Mouse (Mus musculus) heart, embryonic 10.5 days (tissue): ENCODE data around the gene 4930442H23Rik. TPM values are rescaled to one million over a fixed set of nuclear protein-coding genes. Genes with fewer than 3 reads are reported as not detected.
A peak's percentile ranks its signal among the peaks of the same experiment; 100 is the strongest.

Experiments used
- DNase-seq: peaks from one replicate; pipeline ENCODE4 v3.0.0-alpha.2; 2017; ENCODE audit warnings: low spot score
- H3K27ac ChIP-seq: fragments of 300-500 bp; sonication (generic); 2 replicates; pipeline ENCODE4 v1.5.1; 2016; ENCODE audit warnings: mild to moderate bottlenecking
- H3K27me3 ChIP-seq: fragments of 300-500 bp; sonication (generic); 2 replicates; pipeline ENCODE4 v1.6.1; 2016; ENCODE audit warnings: mild to moderate bottlenecking; ENCODE audit not compliant: poor library complexity, insufficient read depth, severe bottlenecking
- H3K36me3 ChIP-seq: fragments of 300-500 bp; sonication (generic); 2 replicates; pipeline ENCODE4 v1.6.1; 2016; ENCODE audit warnings: mild to moderate bottlenecking, moderate library complexity
- H3K4me1 ChIP-seq: fragments of 300-500 bp; sonication (generic); 2 replicates; pipeline ENCODE4 v1.6.1; 2016; ENCODE audit warnings: mild to moderate bottlenecking
- H3K4me3 ChIP-seq: fragments of 300-500 bp; sonication (generic); 2 replicates; pipeline ENCODE4 v1.5.1; 2016; ENCODE audit warnings: mild to moderate bottlenecking, moderate library complexity
- H3K9me3 ChIP-seq: fragments of 300-500 bp; sonication (generic); 2 replicates; pipeline ENCODE4 v1.6.1; 2016; ENCODE audit warnings: mild to moderate bottlenecking, moderate library complexity
- WGBS: fragments of 180-500 bp; shearing (Covaris S2); methylation state at CpG from one replicate; pipeline ENCODE4 v1.1.7; 2016; 5-methylcytosine and 5-hydroxymethylcytosine counted together
- polyA plus RNA-seq: library from polyadenylated mRNA; unstranded; fragments of >200 nt; fragmentation: Nextera tagmentation; extraction: Ambion mirVana; gene quantifications from 2 replicates; pipeline ENCODE4 v1.2.1, GENCODE M21; 2016

4930442H23Rik gene
- polyA plus RNA-seq, 1 experiment from 2014 or later, result not detected

- Histone ChIP-seq H3K27ac (no peak overlapping the region), H3K27me3 (no peaks in the 10 kb centered on the region), H3K4me3 (no peak overlapping the region), H3K9me3 (no peaks in the 10 kb centered on the region), H3K4me1 (peaks cover 61% of the 10 kb centered on the region), H3K36me3 (peaks cover 81% of the 10 kb centered on the region)
- WGBS, result 91% methylated on average over 6 of the region's 6 CpGs
- DNase-seq, result no peak
Measured at GRCm38 (mm10) chr10:81145307-81145706, 38.3 kb downstream of the 4930442H23Rik start.

DNA sequence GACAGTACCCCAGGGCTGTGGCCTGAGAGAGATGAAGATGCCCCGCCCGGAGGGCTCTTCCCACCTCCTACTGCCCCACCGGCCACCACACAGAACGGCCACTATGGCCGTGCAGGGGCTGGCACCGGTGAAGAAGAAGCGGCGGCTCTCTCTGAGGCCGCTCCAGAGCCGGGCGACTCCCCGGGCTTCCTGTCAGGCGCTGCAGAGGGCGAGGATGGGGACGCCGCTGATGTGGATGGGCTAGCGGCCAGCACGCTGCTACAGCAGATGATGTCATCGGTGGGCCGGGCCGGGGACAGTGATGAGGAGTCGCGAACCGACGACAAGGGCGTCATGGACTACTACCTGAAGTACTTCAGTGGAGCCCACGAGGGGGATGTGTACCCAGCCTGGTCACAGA, 39.0 kb downstream of the 4930442H23Rik start:
- WGBS, result 90% methylated on average over 27 of the region's 27 CpGs
- H3K4me1 ChIP-seq, result peaks cover 67% of the 10 kb centered on the region
- peaks cover 75% of the 10 kb centered on the region for H3K36me3 ChIP-seq
- H3K9me3 ChIP-seq, result no peaks in the 10 kb centered on the region
- H3K27me3 ChIP-seq, result no peaks in the 10 kb centered on the region
- no peak for DNase-seq
- no peak overlapping the region for H3K4me3 ChIP-seq
- H3K27ac ChIP-seq, result no peak overlapping the region

DNA sequence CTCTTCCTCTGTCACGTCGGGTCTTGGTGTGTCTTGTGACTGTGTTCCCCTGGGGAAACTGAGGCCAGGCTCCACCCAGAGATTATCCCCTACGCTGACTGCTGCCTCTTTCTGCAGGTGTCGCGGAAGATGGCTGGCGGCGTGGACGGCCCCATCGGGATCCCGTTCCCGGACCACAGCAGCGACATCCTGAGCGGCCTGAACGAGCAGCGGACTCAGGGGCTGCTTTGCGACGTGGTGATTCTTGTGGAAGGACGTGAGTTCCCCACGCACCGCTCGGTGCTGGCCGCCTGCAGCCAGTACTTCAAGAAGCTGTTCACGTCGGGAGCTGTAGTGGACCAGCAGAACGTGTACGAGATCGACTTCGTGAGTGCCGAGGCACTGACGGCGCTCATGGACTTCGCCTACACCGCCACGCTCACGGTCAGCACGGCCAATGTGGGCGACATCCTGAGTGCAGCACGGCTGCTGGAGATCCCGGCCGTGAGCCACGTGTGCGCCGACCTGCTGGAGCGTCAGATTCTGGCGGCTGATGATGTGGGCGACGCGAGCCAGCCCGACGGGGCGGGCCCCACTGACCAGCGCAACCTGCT, 39.7 kb downstream of the 4930442H23Rik start:
- no peak overlapping the region for H3K27ac ChIP-seq
- no peak overlapping the region for H3K4me3 ChIP-seq
- 95% methylated on average over 52 of the region's 52 CpGs for WGBS
- no peaks in the 10 kb centered on the region for H3K27me3 ChIP-seq
- no peaks in the 10 kb centered on the region for H3K9me3 ChIP-seq
- H3K36me3 ChIP-seq, result peaks cover 67% of the 10 kb centered on the region
- DNase-seq, result no peak
- H3K4me1 ChIP-seq, result peaks cover 74% of the 10 kb centered on the region

GRCm38 (mm10) chr10:81143157-81143633, 40.5 kb downstream of the 4930442H23Rik start:
- no peaks in the 10 kb centered on the region for H3K9me3 ChIP-seq
- peaks cover 60% of the 10 kb centered on the region for H3K36me3 ChIP-seq
- WGBS, result 92% methylated on average over 7 of the region's 7 CpGs
- peaks cover 82% of the 10 kb centered on the region for H3K4me1 ChIP-seq
- no peaks in the 10 kb centered on the region for H3K27me3 ChIP-seq
- H3K27ac ChIP-seq, result peak overlapping the region; percentile 98; the same call in 1 of the 2 replicates
- no peak for DNase-seq
- no peak overlapping the region for H3K4me3 ChIP-seq

DNA sequence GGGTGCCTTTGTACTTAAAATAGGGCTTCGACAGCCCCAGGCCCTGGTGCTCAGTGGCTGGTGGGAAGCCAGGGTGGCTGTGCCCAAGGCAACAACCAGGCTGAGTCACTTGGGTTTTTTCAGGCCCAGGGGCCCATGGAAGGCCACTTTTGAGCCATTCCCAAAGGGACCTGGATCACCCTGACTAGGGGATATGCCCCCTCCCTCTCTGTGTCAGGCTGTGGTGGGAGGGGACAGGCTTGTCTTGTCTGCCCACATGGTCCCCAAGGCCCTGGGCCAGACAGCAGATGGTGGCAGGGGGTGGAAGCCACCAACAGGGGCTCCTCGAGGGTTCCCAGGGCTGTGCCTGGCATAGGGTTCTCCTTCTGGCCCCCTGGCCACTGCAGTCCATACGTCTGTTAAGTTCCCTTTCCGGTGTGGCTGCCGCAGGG, 41.1 kb downstream of the 4930442H23Rik start:
- H3K9me3 ChIP-seq, result no peaks in the 10 kb centered on the region
- no peaks in the 10 kb centered on the region for H3K27me3 ChIP-seq
- WGBS, result 83% methylated on average over 5 of the region's 5 CpGs
- H3K36me3 ChIP-seq, result peaks cover 54% of the 10 kb centered on the region
- 0 out of 2 replicates have a peak overlapping the region, but pooled peaks have one; percentile 16 for H3K4me3 ChIP-seq
- DNase-seq, result no peak
- H3K4me1 ChIP-seq, result peaks cover 86% of the 10 kb centered on the region
- peak overlapping the region; percentile 98 for H3K27ac ChIP-seq

DNA sequence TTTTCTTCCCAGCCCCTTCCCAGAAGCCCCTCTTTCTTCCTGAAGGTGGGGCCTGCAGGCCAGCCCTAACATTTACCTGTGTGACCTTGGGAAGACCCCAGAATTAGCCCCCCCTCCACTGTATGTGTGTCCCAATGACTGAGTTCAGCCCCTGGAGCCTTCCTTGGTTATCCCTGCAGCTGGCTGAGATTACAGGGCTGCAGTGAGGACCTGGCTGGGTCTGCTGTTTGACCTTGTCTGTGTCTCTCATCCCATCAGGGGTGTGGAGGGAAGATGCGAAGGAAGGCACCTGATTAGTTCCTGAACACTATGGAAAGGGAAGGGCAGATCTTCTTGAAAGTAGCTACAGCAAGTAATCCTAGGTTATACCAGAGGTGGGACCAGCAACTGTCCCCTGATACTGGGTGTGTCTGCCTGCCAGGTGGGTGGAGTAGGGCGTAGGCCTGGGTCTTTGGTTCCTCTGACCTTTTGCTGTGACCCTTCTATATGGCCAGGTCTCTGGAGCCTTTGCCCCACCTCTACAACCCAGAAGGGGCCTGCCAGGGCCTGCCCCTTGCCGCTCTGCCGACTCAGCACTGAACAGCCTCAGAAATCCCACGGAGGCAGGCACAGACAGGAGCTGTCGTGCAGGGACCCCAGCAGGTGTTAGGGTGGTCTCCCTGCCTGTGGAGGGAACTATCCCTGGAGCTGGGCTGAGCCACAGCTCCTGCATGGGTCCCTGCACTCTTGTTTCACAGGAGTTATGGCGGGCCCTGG, 42.0 kb downstream of the 4930442H23Rik start:
- H3K4me1 ChIP-seq, result peaks cover 85% of the 10 kb centered on the region
- peak overlapping the region; percentile 93 for H3K4me3 ChIP-seq
- no peaks in the 10 kb centered on the region for H3K27me3 ChIP-seq
- no peak for DNase-seq
- H3K9me3 ChIP-seq, result no peaks in the 10 kb centered on the region
- WGBS, result 80% methylated on average over 7 of the region's 7 CpGs
- H3K27ac ChIP-seq, result peak overlapping the region; percentile 98
- H3K36me3 ChIP-seq, result peaks cover 44% of the 10 kb centered on the region

DNA sequence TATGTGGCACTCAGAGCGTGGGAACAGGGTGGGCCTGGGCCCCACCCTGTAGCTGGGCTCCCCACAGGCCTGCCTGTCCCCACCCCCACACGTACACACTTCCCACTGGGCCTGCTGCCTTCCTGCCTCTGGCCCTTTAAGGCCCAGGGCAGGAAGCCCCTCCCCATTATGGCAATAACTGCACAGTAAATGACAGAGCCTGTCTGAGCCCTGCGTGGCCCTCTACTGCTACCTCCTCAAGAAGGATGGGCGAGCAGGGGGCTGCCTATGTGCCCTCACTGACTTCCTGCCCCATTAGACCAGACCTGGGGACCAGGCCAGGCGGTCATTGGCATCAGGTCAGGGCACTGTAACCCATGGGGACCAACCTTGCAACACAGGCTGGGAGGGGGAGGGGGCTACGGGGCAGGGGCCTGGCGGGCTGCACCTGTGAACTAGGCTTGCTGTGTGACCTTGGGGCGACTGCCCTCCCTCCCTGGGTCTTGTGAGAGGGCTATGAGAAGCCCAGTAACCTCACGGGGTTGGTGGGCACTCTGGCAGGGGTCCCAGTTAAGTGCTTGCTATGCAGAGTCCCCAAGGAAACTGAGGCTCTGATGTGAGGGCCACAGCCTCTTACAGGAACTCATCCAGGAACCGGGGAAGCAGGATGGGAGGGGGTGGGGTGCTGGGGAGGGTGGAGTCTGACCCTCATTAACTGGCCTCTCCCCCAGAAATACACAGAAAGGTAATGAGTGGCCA, 42.8 kb downstream of the 4930442H23Rik start:
- H3K4me1 ChIP-seq, result peaks cover 83% of the 10 kb centered on the region
- H3K36me3 ChIP-seq, result peaks cover 37% of the 10 kb centered on the region
- H3K9me3 ChIP-seq, result no peaks in the 10 kb centered on the region
- H3K4me3 ChIP-seq, result peak overlapping the region; percentile 93
- peak overlapping the region; percentile 98 for H3K27ac ChIP-seq
- H3K27me3 ChIP-seq, result peaks cover 3% of the 10 kb centered on the region
- 61% methylated on average over 10 of the region's 10 CpGs for WGBS
- no peak for DNase-seq

DNA sequence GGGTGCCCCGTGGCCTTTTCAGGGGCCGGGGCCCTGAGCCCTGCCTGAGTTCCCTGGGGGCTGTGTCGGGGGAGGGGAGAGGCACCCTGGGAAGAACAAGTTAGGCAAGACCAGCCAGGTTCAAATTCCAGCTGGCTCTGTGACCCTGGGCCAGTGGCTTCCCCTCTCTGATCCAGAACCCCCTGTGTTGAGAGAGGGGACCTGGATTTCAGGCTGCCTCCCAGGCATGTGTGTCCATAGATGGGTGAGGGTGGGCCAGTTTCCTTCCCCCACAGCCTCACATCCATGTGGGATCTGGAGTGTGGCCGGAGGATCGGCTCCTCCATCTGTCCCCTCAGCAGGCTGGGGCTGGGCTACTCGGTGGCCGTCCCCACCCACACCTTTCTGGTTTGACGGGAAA, 43.6 kb downstream of the 4930442H23Rik start:
- H3K4me1 ChIP-seq, result peaks cover 83% of the 10 kb centered on the region
- H3K27me3 ChIP-seq, result peaks cover 12% of the 10 kb centered on the region
- peaks cover 28% of the 10 kb centered on the region for H3K36me3 ChIP-seq
- H3K27ac ChIP-seq, result peak overlapping the region; percentile 98
- no peak for DNase-seq
- H3K9me3 ChIP-seq, result no peaks in the 10 kb centered on the region
- WGBS, result 53% methylated on average over 8 of the region's 8 CpGs
- peak overlapping the region; percentile 93 for H3K4me3 ChIP-seq

DNA sequence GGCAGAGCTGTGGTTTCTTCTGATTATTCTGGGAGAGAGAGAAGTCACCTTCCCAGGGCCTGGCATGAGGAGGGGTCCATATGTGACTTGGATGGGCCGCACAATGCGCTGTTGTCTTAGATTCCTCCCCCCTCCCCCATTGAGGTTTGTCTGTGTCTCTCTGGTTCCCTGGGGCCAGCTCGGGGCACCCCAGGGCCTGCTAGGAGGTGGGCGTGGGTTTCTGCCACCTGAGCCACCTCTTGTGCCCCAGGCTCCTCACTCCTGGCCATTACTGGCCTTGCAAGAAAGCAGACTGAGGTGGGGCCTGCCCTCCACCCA, 44.2 kb downstream of the 4930442H23Rik start:
- Histone ChIP-seq H3K27ac (peak overlapping the region; percentile 98), H3K4me1 (peaks cover 83% of the 10 kb centered on the region), H3K27me3 (peaks cover 17% of the 10 kb centered on the region), H3K4me3 (peak overlapping the region; percentile 93), H3K36me3 (peaks cover 23% of the 10 kb centered on the region), H3K9me3 (no peaks in the 10 kb centered on the region)
- WGBS, result 86% methylated on average over 4 of the region's 4 CpGs
- no peak for DNase-seq

DNA sequence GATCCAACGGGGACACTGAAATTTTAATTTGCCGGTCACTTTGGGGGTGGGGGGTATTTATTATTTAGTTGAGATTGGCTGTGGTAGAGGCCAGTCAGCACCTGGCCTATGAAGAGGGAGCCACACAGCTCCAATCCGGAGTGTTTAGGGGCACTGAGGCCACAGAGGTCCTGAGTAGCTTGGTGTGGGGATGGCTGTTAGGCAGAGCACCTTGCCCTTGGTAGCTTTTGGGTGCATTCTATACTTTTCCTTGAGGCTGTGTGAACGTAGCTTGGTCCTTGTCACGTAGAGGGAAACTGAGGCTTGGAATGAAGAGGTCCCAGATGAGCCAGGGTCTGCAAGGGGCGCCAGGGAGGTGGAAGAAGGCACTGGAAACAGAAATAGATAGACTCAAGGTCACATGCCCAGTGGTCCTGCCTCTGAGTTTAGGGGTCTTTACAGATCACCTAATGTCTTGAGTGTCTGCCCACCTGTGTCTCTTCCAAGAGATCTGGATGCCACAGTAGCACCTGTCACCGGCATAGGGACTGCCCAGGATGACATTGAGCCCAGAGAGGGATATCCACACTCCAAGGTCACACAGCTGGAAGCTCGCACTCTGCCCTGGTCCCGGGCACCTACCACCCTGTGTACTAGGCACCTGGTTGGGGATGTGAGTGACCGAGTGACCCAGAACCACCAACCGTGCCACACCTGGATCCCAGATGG, 44.7 kb downstream of the 4930442H23Rik start:
- H3K27ac ChIP-seq, result peak overlapping the region; percentile 98
- no peaks in the 10 kb centered on the region for H3K9me3 ChIP-seq
- WGBS, result 60% methylated on average over 11 of the region's 11 CpGs
- no peak for DNase-seq
- peaks cover 22% of the 10 kb centered on the region for H3K27me3 ChIP-seq
- H3K4me1 ChIP-seq, result peaks cover 86% of the 10 kb centered on the region
- peaks cover 18% of the 10 kb centered on the region for H3K36me3 ChIP-seq
- peak overlapping the region; percentile 93 for H3K4me3 ChIP-seq

GRCm38 (mm10) chr10:81138131-81138782, 45.4 kb downstream of the 4930442H23Rik start:
- Histone ChIP-seq H3K9me3 (no peaks in the 10 kb centered on the region), H3K27ac (peak overlapping the region; percentile 98), H3K27me3 (peaks cover 25% of the 10 kb centered on the region), H3K4me3 (peak overlapping the region; percentile 93), H3K4me1 (peaks cover 81% of the 10 kb centered on the region), H3K36me3 (peaks cover 11% of the 10 kb centered on the region)
- under 1% methylated on average over 24 of the region's 24 CpGs for WGBS
- no peak for DNase-seq
